Mouse (Mus musculus): ENCODE data around the gene Arpc4. TPM values are rescaled to one million over a fixed set of nuclear protein-coding genes. Genes with fewer than 3 reads are reported as not detected.
A peak's percentile ranks its signal among the peaks of the same experiment; 100 is the strongest.

Gene Arpc4
- polyA plus RNA-seq, 1 experiment from 2014 or later = 381 TPM

GRCm38 (mm10) chr6:113370194-113370929 lies 7.6 kb upstream of the Arpc4 start:
- WGBS = 93% methylated on average over 20 of the region's 20 CpGs
- Histone ChIP-seq H3K9me3 (replicated peaks) (no peaks in the 10 kb centered on the region), H3K36me3 (peaks cover 87% of the 10 kb centered on the region), H3K4me3 (no peak overlapping the region), H3K27me3 (ENCODE audit: low read depth, poor library complexity, severe bottlenecking) (no peaks in the 10 kb centered on the region), H3K27ac (replicated peaks) (no peak overlapping the region), H3K4me1 (no peaks in the 10 kb centered on the region)
- DNase-seq (ENCODE audit: low spot score) = no peak

- Histone ChIP-seq H3K27ac (replicated peaks) (no peak overlapping the region), H3K4me1 (peaks cover 14% of the 10 kb centered on the region), H3K9me3 (replicated peaks) (no peaks in the 10 kb centered on the region), H3K36me3 (peaks cover 76% of the 10 kb centered on the region), H3K27me3 (ENCODE audit: low read depth, poor library complexity, severe bottlenecking) (no peaks in the 10 kb centered on the region), H3K4me3 (no peak overlapping the region)
- WGBS = 94% methylated on average over 4 of the region's 4 CpGs
- DNase-seq (ENCODE audit: low spot score) = no peak
These were observed 4.4 kb upstream of the Arpc4 start for GRCm38 (mm10) chr6:113373491-113373890.

GRCm38 (mm10) chr6:113377172-113377495 lies 781 bp upstream of the Arpc4 start:
- H3K36me3 ChIP-seq = peaks cover 61% of the 10 kb centered on the region
- H3K9me3 ChIP-seq (replicated peaks) = no peaks in the 10 kb centered on the region
- H3K27ac ChIP-seq (replicated peaks) = peak overlapping the region; percentile 97
- DNase-seq (ENCODE audit: low spot score) = no peak
- H3K4me1 ChIP-seq = peaks cover 28% of the 10 kb centered on the region
- no peaks in the 10 kb centered on the region for H3K27me3 ChIP-seq (ENCODE audit: low read depth, poor library complexity, severe bottlenecking)
- peak overlapping the region; percentile 90 for H3K4me3 ChIP-seq
- WGBS = 11% methylated on average over 7 of the region's 7 CpGs

- Histone ChIP-seq H3K27me3 (ENCODE audit: low read depth, poor library complexity, severe bottlenecking) (no peaks in the 10 kb centered on the region), H3K36me3 (peaks cover 61% of the 10 kb centered on the region), H3K27ac (replicated peaks) (no peak overlapping the region), H3K4me3 (peak overlapping the region; percentile 90), H3K9me3 (replicated peaks) (no peaks in the 10 kb centered on the region), H3K4me1 (peaks cover 28% of the 10 kb centered on the region)
- 90% methylated on average over 6 of the region's 6 CpGs for WGBS
- DNase-seq (ENCODE audit: low spot score) = no peak
These were observed 1.3 kb downstream of the Arpc4 start for GRCm38 (mm10) chr6:113379246-113379645.

- no peak for DNase-seq (ENCODE audit: low spot score)
- H3K9me3 ChIP-seq (replicated peaks) = no peaks in the 10 kb centered on the region
- H3K36me3 ChIP-seq = peaks cover 61% of the 10 kb centered on the region
- H3K27me3 ChIP-seq (ENCODE audit: low read depth, poor library complexity, severe bottlenecking) = no peaks in the 10 kb centered on the region
- peaks cover 28% of the 10 kb centered on the region for H3K4me1 ChIP-seq
- WGBS = 93% methylated on average over 11 of the region's 11 CpGs
- H3K27ac ChIP-seq (replicated peaks) = no peak overlapping the region
- no peak overlapping the region for H3K4me3 ChIP-seq
These were observed 2.6 kb downstream of the Arpc4 start for GRCm38 (mm10) chr6:113380480-113380879.

GRCm38 (mm10) chr6:113384351-113384927 lies 6.5 kb downstream of the Arpc4 start:
- H3K4me1 ChIP-seq = peaks cover 5% of the 10 kb centered on the region; the same call in 1 of the 2 replicates
- H3K27ac ChIP-seq (replicated peaks) = no peak overlapping the region
- H3K36me3 ChIP-seq = peaks cover 94% of the 10 kb centered on the region
- WGBS = 92% methylated on average over 8 of the region's 8 CpGs
- no peaks in the 10 kb centered on the region for H3K27me3 ChIP-seq (ENCODE audit: low read depth, poor library complexity, severe bottlenecking)
- H3K4me3 ChIP-seq = no peak overlapping the region
- no peak for DNase-seq (ENCODE audit: low spot score)
- H3K9me3 ChIP-seq (replicated peaks) = no peaks in the 10 kb centered on the region

GRCm38 (mm10) chr6:113385160-113385714 lies 7.3 kb downstream of the Arpc4 start:
- Histone ChIP-seq H3K36me3 (peaks cover 100% of the 10 kb centered on the region), H3K27ac (replicated peaks) (no peak overlapping the region)

GRCm38 (mm10) chr6:113386025-113386424 lies 8.1 kb downstream of the Arpc4 start:
- H3K36me3 ChIP-seq = peaks cover 100% of the 10 kb centered on the region
- H3K9me3 ChIP-seq (replicated peaks) = no peaks in the 10 kb centered on the region
- H3K27ac ChIP-seq (replicated peaks) = no peak overlapping the region
- WGBS = 93% methylated on average over 3 of the region's 3 CpGs
- peaks cover 5% of the 10 kb centered on the region for H3K4me1 ChIP-seq
- DNase-seq (ENCODE audit: low spot score) = no peak
- H3K27me3 ChIP-seq (ENCODE audit: low read depth, poor library complexity, severe bottlenecking) = no peaks in the 10 kb centered on the region
- H3K4me3 ChIP-seq = no peak overlapping the region

More at GRCm38 (mm10) chr6:113385160-113385714, 7.3 kb downstream of the Arpc4 start:
- H3K27me3 ChIP-seq (ENCODE audit: low read depth, poor library complexity, severe bottlenecking) = no peaks in the 10 kb centered on the region
- no peak for DNase-seq (ENCODE audit: low spot score)
- H3K4me3 ChIP-seq = no peak overlapping the region
- H3K9me3 ChIP-seq (replicated peaks) = no peaks in the 10 kb centered on the region
- 0 out of 2 replicates have a peak, but pooled peaks cover 2% of the 10 kb centered on the region for H3K4me1 ChIP-seq
- 91% methylated on average over 11 of the region's 11 CpGs for WGBS

GRCm38 (mm10) chr6:113388960-113389359 lies 11.0 kb downstream of the Arpc4 start, which contains the start of gene Ttll3:
Ttll3 (plus strand) TSS chr6:113389260.
- peaks cover 29% of the 10 kb centered on the region for H3K4me1 ChIP-seq
- no peaks in the 10 kb centered on the region for H3K9me3 ChIP-seq (replicated peaks)
- H3K36me3 ChIP-seq = peaks cover 75% of the 10 kb centered on the region
- 88% methylated on average over 8 of the region's 8 CpGs for whole genome bisulfite sequencing
- H3K4me3 ChIP-seq = no peak within 1 kb of the TSS
- no peak within 1 kb of the TSS for H3K27ac ChIP-seq (replicated peaks)
- DNase-seq (ENCODE audit: low spot score) = no peak
- H3K27me3 ChIP-seq (ENCODE audit: low read depth, poor library complexity, severe bottlenecking) = no peaks in the 10 kb centered on the region

GRCm38 (mm10) chr6:113390715-113391114 lies 12.8 kb downstream of the Arpc4 start:
- Histone ChIP-seq H3K4me1 (peaks cover 29% of the 10 kb centered on the region), H3K36me3 (peaks cover 69% of the 10 kb centered on the region), H3K27ac (replicated peaks) (no peak overlapping the region), H3K4me3 (no peak overlapping the region), H3K27me3 (ENCODE audit: low read depth, poor library complexity, severe bottlenecking) (no peaks in the 10 kb centered on the region), H3K9me3 (replicated peaks) (no peaks in the 10 kb centered on the region)
- DNase-seq (ENCODE audit: low spot score) = no peak
- WGBS = 84% methylated on average over 3 of the region's 3 CpGs

- DNase-seq (ENCODE audit: low spot score) = no peak
- Histone ChIP-seq H3K27me3 (ENCODE audit: low read depth, poor library complexity, severe bottlenecking) (no peaks in the 10 kb centered on the region), H3K9me3 (replicated peaks) (no peaks in the 10 kb centered on the region), H3K27ac (replicated peaks) (peak overlapping the region; percentile 93), H3K36me3 (peaks cover 58% of the 10 kb centered on the region), H3K4me3 (peak overlapping the region; percentile 69), H3K4me1 (peaks cover 29% of the 10 kb centered on the region)
- WGBS = 27% methylated on average over 10 of the region's 10 CpGs
These were observed 14.1 kb downstream of the Arpc4 start for GRCm38 (mm10) chr6:113392015-113392386.

- under 1% methylated on average over 51 of the region's 51 CpGs for WGBS
- DNase-seq (ENCODE audit: low spot score) = peak; percentile 86
- peak overlapping the region; percentile 69 for H3K4me3 ChIP-seq
- H3K9me3 ChIP-seq (replicated peaks) = no peaks in the 10 kb centered on the region
- peaks cover 53% of the 10 kb centered on the region for H3K36me3 ChIP-seq
- H3K27me3 ChIP-seq (ENCODE audit: low read depth, poor library complexity, severe bottlenecking) = no peaks in the 10 kb centered on the region
- peak overlapping the region; percentile 93 for H3K27ac ChIP-seq (replicated peaks)
- H3K4me1 ChIP-seq = peaks cover 29% of the 10 kb centered on the region
These were observed 14.6 kb downstream of the Arpc4 start for GRCm38 (mm10) chr6:113392387-113393071.
